Mouse (Mus musculus) MEL (cell line): ENCODE data around the gene Stpg2. TPM values are rescaled to one million over a fixed set of nuclear protein-coding genes. Genes with fewer than 3 reads are reported as not detected.

Experiments used
- DNase-seq: peaks from one replicate; pipeline ENCODE4 v3.0.0; 2011; ENCODE audit warnings: low read depth, low spot score
- H3K27ac ChIP-seq: 2 replicates; pipeline ENCODE4 v1.5.1; 2012; ENCODE audit warnings: low read depth, mild to moderate bottlenecking, control low read depth, low read length, moderate library complexity; ENCODE audit not compliant: control insufficient read depth
- H3K27me3 ChIP-seq, 2 experiments: fragments of 150-350 bp in 1 of 2; sonication (generic) in 1 of 2; 2 replicates each; pipeline ENCODE4 v1.6.1; 2012; ENCODE audit warnings: low read length in 2 of 2, mild to moderate bottlenecking in 2 of 2, improper control_type of control experiment in 1 of 2, moderate library complexity in 1 of 2; ENCODE audit not compliant: insufficient read depth in 2 of 2, control insufficient read depth in 1 of 2
- H3K36me3 ChIP-seq, 2 experiments: 2 replicates each; pipeline ENCODE4 v1.6.1; 2012 to 2014; ENCODE audit warnings: low read length in 2 of 2, improper control_type of control experiment in 1 of 2, inconsistent platforms in 1 of 2, mild to moderate bottlenecking in 1 of 2; ENCODE audit not compliant: insufficient read depth in 2 of 2, control insufficient read depth in 1 of 2
- H3K4me1 ChIP-seq, 2 experiments: fragments of 150-350 bp in 1 of 2; sonication (generic) in 1 of 2; 2 replicates each; pipeline ENCODE4 v1.6.1; 2012; ENCODE audit warnings: low read length in 2 of 2, improper control_type of control experiment in 1 of 2, mild to moderate bottlenecking in 1 of 2; ENCODE audit not compliant: insufficient read depth in 2 of 2, control insufficient read depth in 1 of 2
- H3K4me3 ChIP-seq, 2 experiments: fragments of 150-350 bp in 1 of 2; sonication (generic) in 1 of 2; 2 replicates each; pipeline ENCODE4 v1.5.1; 2012; ENCODE audit warnings: low read depth in 2 of 2, low read length in 2 of 2, mild to moderate bottlenecking in 2 of 2, moderate library complexity in 2 of 2, control low read depth in 1 of 2, improper control_type of control experiment in 1 of 2; ENCODE audit not compliant: control insufficient read depth in 1 of 2, insufficient read depth in 1 of 2
- H3K79me2 ChIP-seq: 2 replicates; pipeline ENCODE4 v1.6.1; 2012; ENCODE audit warnings: mild to moderate bottlenecking, low read length, moderate library complexity; ENCODE audit not compliant: control insufficient read depth, poor library complexity, insufficient read depth
- H3K9ac ChIP-seq: 2 replicates; pipeline ENCODE4 v1.6.1; 2012; ENCODE audit warnings: low read depth, mild to moderate bottlenecking, control low read depth, low read length, moderate library complexity; ENCODE audit not compliant: control insufficient read depth, poor library complexity, severe bottlenecking
- H3K9me3 ChIP-seq: fragments of 150-350 bp; sonication (generic); replicated peaks from 2 replicates; pipeline ENCODE4 v1.6.1; 2012; ENCODE audit warnings: mild to moderate bottlenecking, low read length, improper control_type of control experiment, moderate library complexity; ENCODE audit not compliant: insufficient read depth
- BHLHE40 ChIP-seq: IDR thresholded peaks from 2 replicates; pipeline ENCODE4 v1.6.1; 2012; ENCODE audit warnings: low read depth, mild to moderate bottlenecking, inconsistent platforms, low read length, improper control_type of control experiment, borderline replicate concordance
- CTCF ChIP-seq, 3 experiments: IDR thresholded peaks in 2 of 3; conservative IDR thresholded peaks in 1 of 3; 2 replicates each; pipeline ENCODE4 v1.5.1; 2011 to 2012; ENCODE audit warnings: low read length in 3 of 3, low read depth in 2 of 3, mild to moderate bottlenecking in 2 of 3, improper control_type of control experiment in 1 of 3, inconsistent platforms in 1 of 3, mixed read lengths in 1 of 3, moderate library complexity in 1 of 3; ENCODE audit not compliant: control insufficient read depth in 1 of 3, insufficient read depth in 1 of 3, poor library complexity in 1 of 3, severe bottlenecking in 1 of 3
- HCFC1 ChIP-seq: IDR thresholded peaks from 2 replicates; pipeline ENCODE4 v1.6.1; 2012; ENCODE audit warnings: low read depth, mild to moderate bottlenecking, inconsistent platforms, low read length, improper control_type of control experiment, moderate library complexity
- JUND ChIP-seq: IDR thresholded peaks from 2 replicates; pipeline ENCODE4 v1.6.1; 2011; ENCODE audit warnings: low read depth, mild to moderate bottlenecking, improper control_type of control experiment, low read length
- POLR2A ChIP-seq, 2 experiments: IDR thresholded peaks; 2 replicates each; pipeline ENCODE4 v1.6.1; 2011 to 2012; ENCODE audit warnings: low read length in 2 of 2, mild to moderate bottlenecking in 2 of 2, control low read depth in 1 of 2, improper control_type of control experiment in 1 of 2, low read depth in 1 of 2, moderate library complexity in 1 of 2; ENCODE audit not compliant: control insufficient read depth in 1 of 2, insufficient read depth in 1 of 2, poor library complexity in 1 of 2
- RAD21 ChIP-seq: IDR thresholded peaks from 2 replicates; pipeline ENCODE4 v1.6.1; 2011; ENCODE audit warnings: mild to moderate bottlenecking, low read depth, low read length, improper control_type of control experiment
- RCOR1 ChIP-seq: IDR thresholded peaks from 2 replicates; pipeline ENCODE4 v1.6.1; 2012; ENCODE audit warnings: low read depth, mild to moderate bottlenecking, inconsistent platforms, low read length, improper control_type of control experiment
- SIN3A ChIP-seq: IDR thresholded peaks from 2 replicates; pipeline ENCODE4 v1.6.1; 2012; ENCODE audit warnings: low read length, improper control_type of control experiment, inconsistent platforms
- SMC3 ChIP-seq: IDR thresholded peaks from 2 replicates; pipeline ENCODE4 v1.6.1; 2011; ENCODE audit warnings: low read depth, low read length, improper control_type of control experiment
- TBP ChIP-seq: IDR thresholded peaks from 2 replicates; pipeline ENCODE4 v1.8.0; 2011; ENCODE audit warnings: low read depth, low read length, improper control_type of control experiment
- ZC3H11A ChIP-seq: IDR thresholded peaks from 2 replicates; pipeline ENCODE4 v1.6.1; 2012; ENCODE audit warnings: low read depth, mild to moderate bottlenecking, inconsistent platforms, low read length, improper control_type of control experiment
- ZMIZ1 ChIP-seq: IDR thresholded peaks from 2 replicates; pipeline ENCODE4 v1.6.1; 2012; ENCODE audit warnings: low read depth, mild to moderate bottlenecking, inconsistent platforms, low read length, improper control_type of control experiment, moderate library complexity
- ZNF384 ChIP-seq: IDR thresholded peaks from 2 replicates; pipeline ENCODE4 v1.6.1; 2012; ENCODE audit warnings: low read depth, mild to moderate bottlenecking, inconsistent platforms, low read length, improper control_type of control experiment
- polyA plus RNA-seq, 2 experiments: library from polyadenylated mRNA; stranded (reverse) in 1 of 2; unstranded in 1 of 2; fragments of >175 nt in 1 of 2; fragments of >200 nt in 1 of 2; gene quantifications; 2 replicates each; pipeline versions ENCODE4 v1.2.1 to v1.2.4; 2012; ENCODE audit warnings: low replicate concordance in 2 of 2, low read depth in 1 of 2; ENCODE audit not compliant: insufficient read length in 2 of 2, insufficient read depth in 1 of 2, missing spikeins in 1 of 2
- total RNA-seq: library from RNA; depleted of rRNA; stranded (reverse); fragments of 300-350 nt; gene quantifications from 2 replicates; pipeline ENCODE4 v1.2.3, GENCODE M21; 2012

The Stpg2 gene
- total and polyA plus RNA-seq, 3 experiments: not detected

- no peak overlapping the region for H3K9ac ChIP-seq
- H3K27ac ChIP-seq: no peak overlapping the region
- no peak overlapping the region for H3K4me3 ChIP-seq
- no peaks in the 10 kb centered on the region for H3K36me3 ChIP-seq
- H3K4me1 ChIP-seq: no peaks in the 10 kb centered on the region
- H3K27me3 ChIP-seq: no peaks in the 10 kb centered on the region
- no peak for DNase-seq
- TF ChIP-seq JUND (no peak), RCOR1 (no peak), POLR2A (IDR thresholded peaks at IDR 0.05; ENCODE audit: control insufficient read depth in 1 of 2, insufficient read depth in 1 of 2, low read depth in 1 of 2, low read length in 2 of 2, poor library complexity in 1 of 2) (no peak), ZMIZ1 (no peak)
- TF ChIP-seq, all 39 proteins: peak for 0
- H3K9me3 ChIP-seq: no peaks in the 10 kb centered on the region
- no peaks in the 10 kb centered on the region for H3K79me2 ChIP-seq
Observed at GRCm38 (mm10) chr3:139176936-139177335, 28.6 kb upstream of the Stpg2 start.

- no peaks in the 10 kb centered on the region for H3K9me3 ChIP-seq
- H3K36me3 ChIP-seq: no peaks in the 10 kb centered on the region
- no peak overlapping the region for H3K27ac ChIP-seq
- H3K79me2 ChIP-seq: no peaks in the 10 kb centered on the region
- H3K4me1 ChIP-seq: no peaks in the 10 kb centered on the region
- H3K4me3 ChIP-seq: no peak overlapping the region
- no peak for TF ChIP-seq SIN3A
- no peak for TF ChIP-seq TBP
- no peak for TF ChIP-seq BHLHE40
- TF ChIP-seq RAD21: no peak
- DNase-seq: no peak
- H3K9ac ChIP-seq: no peak overlapping the region
- peaks cover 0 to 1% of the 10 kb centered on the region in 2 experiments; a peak in 2 of 4 replicates for H3K27me3 ChIP-seq
Observed at GRCm38 (mm10) chr3:139191541-139191940, 14.0 kb upstream of the Stpg2 start.

DNA sequence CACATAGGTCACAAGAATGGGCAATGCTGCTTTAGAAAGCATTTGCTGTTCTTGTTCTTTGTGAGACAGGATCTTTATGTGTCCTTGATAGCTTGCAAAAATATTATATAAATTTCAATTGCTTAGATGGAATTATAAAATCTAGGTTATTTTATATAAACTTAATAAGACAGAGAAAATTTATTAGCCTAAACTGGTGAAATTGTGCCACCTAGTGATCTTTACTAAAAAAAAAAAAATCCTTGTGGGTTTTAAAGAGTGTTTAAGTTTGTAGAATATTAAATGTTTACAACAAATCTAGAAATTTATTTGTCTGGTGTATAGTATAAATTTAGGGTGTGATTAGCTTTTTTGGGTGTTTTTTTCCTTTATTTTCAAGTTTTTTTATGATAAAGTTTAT is 11.6 kb upstream of the Stpg2 start:
- no peaks in the 10 kb centered on the region for H3K4me1 ChIP-seq
- H3K9me3 ChIP-seq: no peaks in the 10 kb centered on the region
- no peaks in the 10 kb centered on the region for H3K79me2 ChIP-seq
- TF ChIP-seq SMC3 (peak; percentile 39), CTCF (IDR thresholded peaks at IDR 0.05 in 2 of 3, conservative IDR thresholded peaks at IDR 0.05 in 1 of 3; ENCODE audit: control insufficient read depth in 1 of 3, insufficient read depth in 1 of 3, low read depth in 2 of 3, low read length in 3 of 3, poor library complexity in 1 of 3, severe bottlenecking in 1 of 3) (peak in 2 of 3 experiments; percentile 21 to 36; a peak in 3 of 6 replicates), ZNF384 (0 out of 2 replicates have a peak, but pooled peaks have one; percentile 20), ZC3H11A (peak; percentile 57), RAD21 (peak; percentile 83), RCOR1 (no peak), HCFC1 (no peak)
- peak; percentile 20 for DNase-seq
- H3K36me3 ChIP-seq: no peaks in the 10 kb centered on the region
- H3K27me3 ChIP-seq: peaks cover 0 to 1% of the 10 kb centered on the region in 2 experiments; a peak in 2 of 4 replicates
- H3K27ac ChIP-seq: no peak overlapping the region
- no peak overlapping the region for H3K4me3 ChIP-seq
- H3K9ac ChIP-seq: no peak overlapping the region
